Mouse (Mus musculus) kidney, adult 2 months (tissue): Measurements from ENCODE around the gene Hesx1.

Experiments used
- CTCF ChIP-seq: fragments of 200-500 bp; conservative IDR thresholded peaks from 2 replicates; pipeline ENCODE4 v1.5.1; 2011; ENCODE audit warnings: low read depth, mild to moderate bottlenecking, control low read depth, low read length, moderate library complexity, mixed read lengths; ENCODE audit not compliant: insufficient read depth, insufficient read length
- POLR2A ChIP-seq: fragments of 200-500 bp; IDR thresholded peaks from one replicate; pipeline ENCODE4 v1.6.1; 2011; ENCODE audit warnings: low read depth, low read length, control low read depth

- no peak for TF ChIP-seq POLR2A
- TF ChIP-seq CTCF, result no peak
These were observed 46.2 kb downstream of the Hesx1 start for GRCm38 (mm10) chr14:27040451-27040850.
